Mouse (Mus musculus): ENCODE data around the gene Adgrg5. TPM values are rescaled to one million over a fixed set of nuclear protein-coding genes. Genes with fewer than 3 reads are reported as not detected.

Adgrg5 gene
- polyA plus RNA-seq, 1 experiment from 2014 or later = 0.25 TPM

GRCm38 (mm10) chr8:94900617-94901016 lies 22.9 kb upstream of the Adgrg5 start:
- Histone ChIP-seq H3K4me2 (peak overlapping the region; percentile 74), H3K9me3 (replicated peaks) (no peaks in the 10 kb centered on the region), H3K27ac (replicated peaks) (peak overlapping the region; percentile 97), H3K27me3 (no peaks in the 10 kb centered on the region), H3K9ac (peak overlapping the region; percentile 10), H3K4me3 (replicated peaks) (0 out of 2 replicates have a peak overlapping the region, but pooled peaks have one; percentile 4), H3K4me1 (replicated peaks) (peaks cover 65% of the 10 kb centered on the region), H3K36me3 (replicated peaks) (no peaks in the 10 kb centered on the region)
- WGBS (ENCODE audit: insufficient replicate concordance) = 35% methylated on average over 6 of the region's 6 CpGs
- no peak for ATAC-seq (ENCODE audit: insufficient read depth)

GRCm38 (mm10) chr8:94901031-94901430 lies 22.5 kb upstream of the Adgrg5 start:
- Histone ChIP-seq H3K27ac (replicated peaks) (peak overlapping the region; percentile 97), H3K27me3 (no peaks in the 10 kb centered on the region), H3K4me1 (replicated peaks) (peaks cover 61% of the 10 kb centered on the region), H3K9me3 (replicated peaks) (no peaks in the 10 kb centered on the region), H3K4me2 (peak overlapping the region; percentile 74), H3K36me3 (replicated peaks) (no peaks in the 10 kb centered on the region), H3K4me3 (replicated peaks) (0 out of 2 replicates have a peak overlapping the region, but pooled peaks have one; percentile 4), H3K9ac (peak overlapping the region; percentile 10)
- no peak for ATAC-seq (ENCODE audit: insufficient read depth)
- WGBS (ENCODE audit: insufficient replicate concordance) = 28% methylated on average over 5 of the region's 5 CpGs

GRCm38 (mm10) chr8:94903709-94904108 lies 19.8 kb upstream of the Adgrg5 start:
- H3K4me3 ChIP-seq (replicated peaks) = no peak overlapping the region
- 0 out of 2 replicates have a peak, but pooled peaks cover 3% of the 10 kb centered on the region for H3K36me3 ChIP-seq (replicated peaks)
- no peak overlapping the region for H3K27ac ChIP-seq (replicated peaks)
- no peak overlapping the region for H3K9ac ChIP-seq
- ATAC-seq (ENCODE audit: insufficient read depth) = no peak
- H3K4me2 ChIP-seq = no peak overlapping the region
- peaks cover 39% of the 10 kb centered on the region for H3K4me1 ChIP-seq (replicated peaks)
- H3K9me3 ChIP-seq (replicated peaks) = no peaks in the 10 kb centered on the region
- no peaks in the 10 kb centered on the region for H3K27me3 ChIP-seq
- 77% methylated on average over 12 of the region's 12 CpGs for WGBS (ENCODE audit: insufficient replicate concordance)

- Histone ChIP-seq H3K27me3 (0 out of 2 replicates have a peak, but pooled peaks cover 2% of the 10 kb centered on the region), H3K9me3 (replicated peaks) (no peaks in the 10 kb centered on the region), H3K27ac (replicated peaks) (no peak overlapping the region; the same call in 1 of the 2 replicates), H3K36me3 (replicated peaks) (0 out of 2 replicates have a peak, but pooled peaks cover 3% of the 10 kb centered on the region), H3K4me3 (replicated peaks) (no peak overlapping the region), H3K4me1 (replicated peaks) (peaks cover 38% of the 10 kb centered on the region), H3K9ac (no peak overlapping the region), H3K4me2 (no peak overlapping the region)
- ATAC-seq (ENCODE audit: insufficient read depth) = no peak
- 78% methylated on average over 12 of the region's 12 CpGs for WGBS (ENCODE audit: insufficient replicate concordance)
These were observed 18.9 kb upstream of the Adgrg5 start for GRCm38 (mm10) chr8:94904450-94905175.

- 0 out of 2 replicates have a peak, but pooled peaks cover 3% of the 10 kb centered on the region for H3K36me3 ChIP-seq (replicated peaks)
- peaks cover 12% of the 10 kb centered on the region for H3K4me1 ChIP-seq (replicated peaks)
- H3K9me3 ChIP-seq (replicated peaks) = no peaks in the 10 kb centered on the region
- H3K27me3 ChIP-seq = peaks cover 21% of the 10 kb centered on the region
- no peak overlapping the region for H3K9ac ChIP-seq
- no peak overlapping the region for H3K4me2 ChIP-seq
- 79% methylated on average over 18 of the region's 18 CpGs for WGBS (ENCODE audit: insufficient replicate concordance)
- H3K4me3 ChIP-seq (replicated peaks) = no peak overlapping the region
- ATAC-seq (ENCODE audit: insufficient read depth) = no peak
- H3K27ac ChIP-seq (replicated peaks) = no peak overlapping the region
These were observed 15.7 kb upstream of the Adgrg5 start for GRCm38 (mm10) chr8:94907591-94908300.

GRCm38 (mm10) chr8:94908847-94909246 lies 14.6 kb upstream of the Adgrg5 start:
- H3K9ac ChIP-seq = no peak overlapping the region
- ATAC-seq (ENCODE audit: insufficient read depth) = peak; percentile 59; the same call in 1 of the 2 replicates
- H3K4me1 ChIP-seq (replicated peaks) = peaks cover 23% of the 10 kb centered on the region
- no peak overlapping the region for H3K4me3 ChIP-seq (replicated peaks)
- H3K36me3 ChIP-seq (replicated peaks) = 0 out of 2 replicates have a peak, but pooled peaks cover 3% of the 10 kb centered on the region
- H3K27ac ChIP-seq (replicated peaks) = no peak overlapping the region
- no peak overlapping the region for H3K4me2 ChIP-seq
- WGBS (ENCODE audit: insufficient replicate concordance) = 6% methylated on average over 4 of the region's 4 CpGs
- H3K9me3 ChIP-seq (replicated peaks) = no peaks in the 10 kb centered on the region
- peaks cover 32% of the 10 kb centered on the region for H3K27me3 ChIP-seq

- Histone ChIP-seq H3K9me3 (replicated peaks) (no peaks in the 10 kb centered on the region), H3K4me2 (peak overlapping the region; percentile 61), H3K27me3 (peaks cover 75% of the 10 kb centered on the region), H3K9ac (no peak overlapping the region), H3K4me3 (replicated peaks) (peak overlapping the region; percentile 27; the same call in 1 of the 2 replicates), H3K36me3 (replicated peaks) (no peaks in the 10 kb centered on the region), H3K27ac (replicated peaks) (no peak overlapping the region), H3K4me1 (replicated peaks) (peaks cover 47% of the 10 kb centered on the region)
- no peak for ATAC-seq (ENCODE audit: insufficient read depth)
- WGBS (ENCODE audit: insufficient replicate concordance) = 42% methylated on average over 77 of the region's 77 CpGs
These were observed 10.3 kb upstream of the Adgrg5 start for GRCm38 (mm10) chr8:94913061-94913660.

GRCm38 (mm10) chr8:94914256-94914655 lies 9.2 kb upstream of the Adgrg5 start:
- WGBS (ENCODE audit: insufficient replicate concordance) = 75% methylated on average over 6 of the region's 6 CpGs
- Histone ChIP-seq H3K4me3 (replicated peaks) (no peak overlapping the region), H3K9ac (no peak overlapping the region), H3K36me3 (replicated peaks) (no peaks in the 10 kb centered on the region), H3K9me3 (replicated peaks) (no peaks in the 10 kb centered on the region), H3K4me2 (no peak overlapping the region), H3K27ac (replicated peaks) (no peak overlapping the region), H3K27me3 (peaks cover 84% of the 10 kb centered on the region), H3K4me1 (replicated peaks) (peaks cover 48% of the 10 kb centered on the region)
- ATAC-seq (ENCODE audit: insufficient read depth) = no peak

- no peak overlapping the region for H3K9ac ChIP-seq
- H3K4me3 ChIP-seq (replicated peaks) = no peak overlapping the region
- H3K27me3 ChIP-seq = peaks cover 86% of the 10 kb centered on the region
- no peaks in the 10 kb centered on the region for H3K36me3 ChIP-seq (replicated peaks)
- WGBS (ENCODE audit: insufficient replicate concordance) = 73% methylated on average over 3 of the region's 3 CpGs
- no peaks in the 10 kb centered on the region for H3K9me3 ChIP-seq (replicated peaks)
- H3K27ac ChIP-seq (replicated peaks) = no peak overlapping the region
- H3K4me2 ChIP-seq = no peak overlapping the region
- H3K4me1 ChIP-seq (replicated peaks) = peaks cover 45% of the 10 kb centered on the region
- ATAC-seq (ENCODE audit: insufficient read depth) = no peak
These were observed 8.8 kb upstream of the Adgrg5 start for GRCm38 (mm10) chr8:94914701-94915101.

GRCm38 (mm10) chr8:94916311-94916959 lies 7.1 kb upstream of the Adgrg5 start:
- Histone ChIP-seq H3K27ac (replicated peaks) (no peak overlapping the region), H3K4me1 (replicated peaks) (peaks cover 45% of the 10 kb centered on the region), H3K4me2 (peak overlapping the region; percentile 96), H3K36me3 (replicated peaks) (no peaks in the 10 kb centered on the region), H3K9me3 (replicated peaks) (no peaks in the 10 kb centered on the region), H3K9ac (no peak overlapping the region), H3K4me3 (replicated peaks) (peak overlapping the region; percentile 65), H3K27me3 (peaks cover 81% of the 10 kb centered on the region)
- no peak for ATAC-seq (ENCODE audit: insufficient read depth)
- WGBS (ENCODE audit: insufficient replicate concordance) = 29% methylated on average over 9 of the region's 9 CpGs

Measured in liver, embryonic 15.5 days (tissue).